Mouse (Mus musculus): ENCODE results near the gene Sstr1.

Gene Sstr1

DNA sequence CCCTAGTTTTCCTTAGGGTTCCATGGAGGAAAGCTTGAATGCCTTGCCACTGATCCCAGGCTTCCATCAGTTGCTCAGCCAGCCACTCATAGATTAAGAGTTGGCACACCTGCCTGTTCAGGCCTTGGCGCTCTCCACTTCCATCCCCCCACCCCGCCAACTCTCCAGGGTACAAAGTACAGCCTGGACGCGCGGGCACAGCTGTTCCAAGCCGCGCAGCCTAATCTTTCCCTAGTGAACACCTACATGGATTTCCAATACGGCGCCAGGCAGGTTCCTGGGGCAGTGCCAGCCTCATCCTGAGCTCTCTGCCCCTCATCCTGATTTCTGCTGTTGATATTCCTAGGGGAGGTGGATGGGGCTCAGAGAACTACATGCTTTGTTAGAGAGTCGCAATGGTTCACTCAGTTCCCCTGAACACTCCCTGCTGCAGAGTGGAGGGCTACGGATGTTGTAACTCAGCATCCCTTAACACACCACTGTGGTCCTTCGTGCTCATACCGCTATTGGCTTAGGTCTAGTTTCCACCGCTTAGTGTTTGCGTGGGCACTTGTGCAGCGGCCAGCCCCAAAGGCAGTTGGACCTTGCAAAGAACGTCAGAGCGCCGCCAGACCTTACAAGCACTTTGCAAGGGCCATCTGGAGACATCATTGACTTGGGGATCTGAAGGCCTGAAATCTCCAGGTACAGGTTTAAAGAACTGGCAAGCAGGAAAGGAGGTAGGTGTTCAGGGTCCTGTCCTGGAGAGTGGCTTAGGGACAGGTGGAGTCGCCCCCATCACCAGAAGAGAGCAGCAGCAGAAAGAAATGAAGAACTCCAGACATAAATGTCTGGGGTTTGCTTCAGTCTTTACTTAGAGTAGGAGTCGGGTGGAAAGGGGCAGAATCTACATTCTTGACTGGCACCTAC is at the start of gene Sstr1:
Sstr1 (plus strand) TSS at position 610 of the 909 bp plus-strand sequence.
- DNase-seq: no peak

DNA sequence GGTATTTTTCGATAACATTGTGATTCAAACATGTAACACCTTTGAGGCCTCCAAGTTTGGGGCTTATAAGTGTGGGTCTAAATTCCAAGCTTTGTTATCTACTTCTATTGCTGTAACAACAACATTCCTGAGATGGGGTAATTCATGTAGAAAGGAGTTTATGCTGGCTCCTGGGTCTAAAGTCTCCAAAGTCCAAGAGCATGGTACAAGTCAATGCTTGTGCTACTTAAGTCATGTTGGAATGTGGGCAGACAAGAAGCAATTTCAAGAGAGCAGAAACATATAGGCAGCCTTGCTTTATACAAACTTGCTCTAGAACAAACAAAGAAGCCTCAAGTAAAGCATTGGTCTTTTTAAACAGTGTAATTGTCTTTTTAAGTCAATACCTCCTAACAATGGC is 12.8 kb upstream of the Sstr1 start:
- DNase-seq: no peak

DNA sequence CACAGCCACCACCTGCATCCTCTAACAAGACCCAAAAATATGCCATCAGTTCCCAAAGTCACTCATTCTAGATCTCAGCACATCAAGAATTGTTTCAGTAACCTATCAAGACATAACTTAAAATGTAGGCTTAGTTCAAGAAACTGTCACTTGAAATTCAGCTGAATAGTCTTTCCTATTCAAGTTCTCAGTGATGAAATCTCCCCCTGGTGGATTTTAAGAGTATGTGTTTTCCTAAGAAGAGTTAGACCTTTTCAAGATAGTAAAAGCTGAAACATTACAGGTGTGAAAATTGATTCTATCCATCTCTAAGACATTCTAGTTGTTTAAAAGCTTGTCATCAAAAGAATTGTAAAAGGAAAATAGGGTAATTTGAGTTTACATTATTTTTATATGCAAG is 10.4 kb upstream of the Sstr1 start:
- DNase-seq: no peak

DNA sequence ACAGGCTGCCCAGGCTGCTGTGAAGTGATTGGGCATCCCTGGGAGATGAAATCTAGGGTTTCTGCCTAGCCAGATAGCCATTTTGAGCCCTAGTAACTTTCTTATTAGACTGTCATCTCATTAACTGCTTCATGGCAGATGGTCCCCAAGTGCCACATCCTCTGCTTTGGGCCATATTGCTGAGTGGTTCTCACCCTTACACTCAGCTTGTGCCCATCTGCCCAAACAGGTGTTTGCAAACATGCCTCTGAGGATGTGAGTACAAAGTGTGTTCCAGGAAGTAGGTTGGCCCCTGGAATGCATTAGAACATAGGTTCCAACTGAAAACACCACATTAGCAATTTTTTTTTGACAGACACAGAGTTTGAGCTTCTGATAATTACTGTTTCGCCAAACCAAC is 3.6 kb upstream of the Sstr1 start:
- DNase-seq: no peak

DNA sequence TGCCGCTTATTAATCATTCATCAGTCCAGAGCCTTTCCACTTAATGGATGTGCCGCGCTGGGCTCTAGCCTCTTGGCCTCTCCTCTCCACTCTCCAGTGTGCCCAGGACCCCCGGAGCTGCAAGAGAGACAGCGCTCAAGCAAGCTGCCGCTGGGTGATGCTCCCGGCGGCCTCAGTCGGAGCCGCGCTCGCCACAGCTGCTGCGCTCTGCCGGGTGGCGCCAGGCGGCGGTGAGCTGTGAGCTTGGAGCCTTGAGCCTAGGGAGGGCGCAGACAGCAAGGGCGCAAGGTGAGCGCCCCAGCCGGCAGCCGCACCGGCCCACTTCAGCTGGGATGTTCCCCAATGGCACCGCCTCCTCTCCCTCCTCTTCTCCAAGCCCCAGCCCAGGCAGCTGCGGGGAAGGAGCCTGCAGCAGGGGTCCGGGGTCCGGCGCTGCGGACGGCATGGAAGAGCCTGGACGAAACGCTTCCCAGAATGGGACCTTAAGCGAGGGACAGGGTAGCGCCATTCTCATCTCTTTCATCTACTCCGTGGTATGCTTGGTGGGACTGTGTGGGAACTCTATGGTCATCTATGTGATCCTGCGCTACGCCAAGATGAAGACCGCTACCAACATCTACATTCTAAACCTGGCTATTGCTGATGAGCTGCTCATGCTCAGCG is 820 bp downstream of the Sstr1 start:
- DNase-seq: no peak

DNA sequence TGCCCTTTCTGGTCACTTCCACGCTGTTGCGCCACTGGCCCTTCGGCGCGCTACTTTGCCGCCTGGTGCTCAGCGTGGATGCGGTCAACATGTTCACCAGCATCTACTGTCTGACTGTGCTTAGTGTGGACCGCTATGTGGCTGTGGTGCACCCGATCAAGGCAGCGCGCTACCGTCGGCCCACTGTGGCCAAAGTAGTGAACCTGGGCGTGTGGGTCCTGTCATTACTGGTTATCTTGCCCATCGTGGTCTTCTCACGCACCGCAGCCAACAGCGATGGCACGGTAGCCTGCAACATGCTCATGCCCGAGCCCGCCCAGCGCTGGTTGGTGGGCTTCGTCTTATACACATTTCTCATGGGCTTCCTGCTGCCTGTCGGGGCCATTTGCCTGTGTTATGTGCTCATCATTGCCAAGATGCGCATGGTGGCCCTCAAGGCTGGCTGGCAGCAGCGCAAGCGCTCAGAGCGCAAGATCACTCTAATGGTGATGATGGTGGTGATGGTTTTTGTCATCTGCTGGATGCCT is 1.4 kb downstream of the Sstr1 start:
- DNase-seq: no peak

DNA sequence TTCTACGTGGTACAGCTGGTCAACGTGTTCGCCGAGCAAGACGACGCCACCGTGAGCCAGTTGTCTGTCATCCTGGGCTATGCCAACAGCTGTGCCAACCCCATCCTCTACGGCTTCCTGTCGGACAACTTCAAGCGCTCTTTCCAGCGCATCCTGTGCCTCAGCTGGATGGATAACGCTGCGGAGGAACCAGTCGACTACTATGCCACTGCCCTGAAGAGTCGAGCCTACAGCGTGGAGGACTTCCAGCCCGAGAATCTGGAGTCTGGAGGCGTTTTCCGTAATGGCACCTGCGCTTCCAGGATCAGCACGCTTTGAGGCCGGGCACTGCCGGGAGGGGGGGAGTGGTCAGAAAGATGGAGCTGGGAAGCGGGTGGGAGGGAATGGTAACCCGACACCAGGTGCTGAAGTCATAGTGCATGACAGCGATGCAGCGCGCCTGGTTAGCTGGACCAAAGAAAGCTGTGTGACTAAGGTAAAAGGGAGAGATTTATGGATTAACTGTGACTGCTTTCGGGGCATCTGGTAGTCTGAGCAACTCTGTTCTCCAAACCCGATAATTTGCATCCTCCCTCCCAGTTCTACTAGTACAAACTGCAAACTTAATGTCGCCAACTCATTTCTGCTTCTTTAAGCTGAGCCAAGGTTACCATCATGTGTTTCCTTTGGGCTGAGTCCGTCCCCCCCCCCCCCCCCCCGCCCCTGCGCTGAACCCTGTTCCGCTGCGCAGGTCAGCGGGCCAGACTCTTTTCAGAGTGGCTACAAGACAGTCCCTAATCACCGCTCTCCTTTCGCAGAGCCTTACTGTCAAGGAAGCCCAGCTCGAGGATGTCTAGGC is 2.1 kb downstream of the Sstr1 start:
- DNase-seq: no peak

DNA sequence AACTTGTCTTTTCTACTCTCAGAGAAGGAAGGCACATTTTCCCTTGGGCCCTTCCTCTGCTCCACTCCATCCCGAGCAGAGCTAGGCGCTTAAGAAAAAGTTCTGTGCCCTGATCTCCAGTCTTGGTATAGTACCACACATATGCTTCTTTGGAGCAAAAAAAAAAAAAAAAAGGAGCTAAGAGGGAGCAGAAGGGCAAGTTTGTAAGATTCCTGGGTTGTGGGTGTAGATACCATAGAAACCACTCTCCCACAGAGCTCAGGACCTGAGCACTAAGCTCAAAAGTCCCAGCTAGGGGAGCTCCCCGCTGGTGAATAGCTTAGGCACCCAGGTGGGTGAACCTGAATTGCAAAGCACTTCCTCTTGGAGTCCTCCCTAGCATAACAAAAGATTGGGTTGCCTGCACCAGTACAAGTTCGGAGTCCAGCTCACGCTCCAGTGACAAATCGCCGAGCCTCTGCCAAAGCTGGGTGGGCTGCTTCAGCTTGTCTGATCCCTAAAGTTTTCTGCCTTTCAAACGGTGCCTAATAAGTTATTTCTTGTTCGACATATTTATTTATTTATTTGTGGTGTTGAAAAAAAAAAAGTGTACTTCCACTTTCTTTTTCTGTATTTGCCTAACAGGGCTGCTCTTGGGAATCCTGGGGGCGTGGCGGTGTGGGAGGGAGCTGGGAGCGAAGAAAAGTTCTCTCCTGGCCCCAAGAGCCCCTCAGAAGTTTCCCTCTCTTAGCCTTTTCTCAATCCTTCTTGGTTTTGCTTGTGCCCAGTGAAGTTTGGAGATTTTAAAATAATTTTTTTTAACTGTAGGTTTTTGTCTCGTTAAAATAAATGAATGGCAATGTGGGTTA is 2.9 kb downstream of the Sstr1 start:
- no peak for DNase-seq

DNA sequence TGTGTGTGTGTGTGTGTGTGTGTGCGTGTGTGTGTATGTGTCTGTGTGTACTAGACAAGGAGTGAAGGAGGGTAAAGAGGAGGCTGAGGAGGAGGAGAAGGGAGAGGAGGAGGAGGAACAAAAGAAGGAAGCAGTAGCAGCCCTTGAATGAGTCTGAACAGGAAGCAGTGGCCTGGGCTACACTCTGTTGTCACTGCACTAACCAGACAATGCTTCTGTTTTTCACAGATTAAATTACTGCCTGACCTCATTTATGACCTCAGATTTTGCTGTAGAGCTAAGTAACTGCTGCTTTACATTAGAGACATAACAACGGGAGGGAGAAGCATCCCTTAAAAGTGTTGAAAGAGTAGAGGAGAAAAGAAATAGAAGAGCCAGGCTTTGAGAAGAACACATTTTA is 4.6 kb downstream of the Sstr1 start:
- no peak for DNase-seq

DNA sequence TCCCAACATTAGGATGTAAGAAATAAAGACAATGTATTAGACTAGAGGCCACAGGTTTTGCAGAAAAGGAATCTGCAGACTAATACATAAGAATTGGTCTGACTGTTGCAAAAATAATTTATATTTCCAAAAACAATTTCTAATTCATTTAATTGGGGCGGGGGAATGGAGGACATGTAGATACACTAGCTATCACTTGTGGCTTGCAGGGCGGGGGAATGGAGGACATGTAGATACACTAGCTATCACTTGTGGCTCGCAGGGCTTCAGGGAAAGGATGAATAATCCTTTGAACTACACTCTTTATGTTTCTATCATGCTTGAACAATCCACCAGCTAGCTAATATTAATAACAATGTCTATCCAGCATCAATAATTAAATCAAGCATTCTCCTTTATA is 7.5 kb downstream of the Sstr1 start:
- DNase-seq: no peak

DNA sequence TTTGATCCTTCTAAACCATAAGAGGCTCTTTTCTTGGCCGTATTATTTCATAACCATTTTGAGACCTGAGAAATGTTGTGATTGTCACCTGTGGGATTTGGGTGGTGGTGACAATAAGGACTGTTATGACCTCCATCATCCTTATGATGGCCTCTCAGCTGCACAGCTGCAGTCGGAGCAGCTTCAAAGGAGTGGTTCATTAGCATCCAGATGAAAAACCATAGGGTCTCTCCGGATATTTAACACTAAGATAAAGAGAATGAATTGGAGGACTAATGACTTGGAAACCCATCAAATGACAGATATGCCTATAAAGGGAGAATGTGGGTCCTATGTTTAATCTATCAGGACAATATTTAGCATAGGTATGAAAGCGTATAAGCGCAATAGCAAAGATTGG is 14.1 kb downstream of the Sstr1 start:
- DNase-seq: no peak

DNA sequence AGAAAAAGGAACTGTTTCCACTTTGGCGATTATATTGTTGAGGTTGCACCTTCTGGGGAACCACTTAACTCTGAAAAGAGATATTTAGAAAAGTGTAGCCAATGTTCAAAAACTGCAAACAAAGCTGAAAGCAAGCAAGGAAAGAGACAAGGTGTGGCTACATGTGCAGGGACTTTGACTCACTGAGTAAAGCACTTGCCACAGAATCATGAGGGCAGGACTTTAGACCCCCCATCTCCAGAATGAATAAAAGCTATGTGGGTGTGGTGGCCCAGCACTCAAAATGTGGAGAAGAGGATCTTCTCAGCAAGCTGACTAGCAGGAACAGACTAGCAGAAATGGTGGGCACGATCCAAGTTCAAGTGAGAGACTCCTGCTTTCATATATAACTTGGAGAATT is 20.9 kb downstream of the Sstr1 start:
- no peak for DNase-seq

DNA sequence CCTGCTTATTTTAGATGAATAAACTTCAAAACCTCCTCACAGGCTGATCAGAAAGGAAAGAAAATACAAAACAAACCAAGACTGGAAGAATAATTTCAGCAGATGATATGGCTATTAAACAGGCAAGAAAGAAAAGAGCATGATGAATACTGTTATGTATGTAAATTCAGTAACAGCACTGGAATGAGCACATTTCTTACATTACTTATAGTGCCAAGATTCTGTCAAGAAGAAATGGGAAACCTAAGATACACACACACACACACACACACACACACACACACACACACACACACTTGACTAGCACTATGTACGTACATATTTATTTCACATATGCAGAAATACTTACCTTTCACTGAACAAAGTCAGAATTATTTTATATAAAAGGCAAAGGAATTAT is 40.3 kb downstream of the Sstr1 start:
- DNase-seq: no peak
